Comparison of ENCODE assay signal across 8 mouse cellular contexts in the genomic region with DNA sequence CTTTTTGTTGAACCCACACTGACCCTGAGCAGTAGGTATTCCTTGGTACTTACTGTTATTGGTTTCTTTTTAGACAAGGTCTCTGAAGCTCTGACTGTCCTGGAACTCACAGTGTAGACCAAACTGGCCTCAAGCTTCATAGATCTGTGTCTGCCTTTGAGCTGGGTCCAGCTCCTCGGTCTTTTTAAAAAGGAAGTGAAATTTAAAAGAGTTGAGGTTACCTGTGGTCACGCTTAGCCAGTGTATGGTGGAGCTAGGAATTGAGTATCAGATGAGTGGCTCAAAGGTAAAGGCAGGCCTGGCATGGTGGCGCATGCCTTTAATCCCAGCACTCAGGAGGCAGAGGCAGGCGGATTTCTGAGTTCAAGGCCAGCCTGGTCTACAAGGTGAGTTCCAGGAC. TPM values are rescaled to one million over a fixed set of nuclear protein-coding genes. Genes with fewer than 3 reads are reported as not detected.
DNase-seq lines count a peak whose midpoint lies in the region; ATAC-seq and TF ChIP-seq lines count a peak whose summit lies in the region.

No protein-coding gene starts in this region.

- no peak overlapping the region for H3K27ac ChIP-seq in heart, embryonic 11.5 days (ENCODE audit: low read depth, low read length)
- H3K27ac ChIP-seq in hindbrain, embryonic 10.5 days: peak overlapping the region; percentile 89
- H3K27ac ChIP-seq in midbrain, embryonic 11.5 days (ENCODE audit: low read depth, low read length): peak overlapping the region; percentile 74

- H3K4me2 ChIP-seq in heart, embryonic 11.5 days: peak overlapping the region; percentile 78
- peak overlapping the region; percentile 92 for H3K4me2 ChIP-seq in midbrain, embryonic 11.5 days

- no peak for TF ChIP-seq CTCF in E14TG2a.4 (conservative IDR thresholded peaks at IDR 0.05; ENCODE audit: low read length)

- ATAC-seq in heart, embryonic 11.5 days (replicated peaks; ENCODE audit: insufficient number of reproducible peaks, low FRiP score, low TSS enrichment): no peak
- no peak for ATAC-seq in midbrain, embryonic 11.5 days (ENCODE audit: low FRiP score)
- no peak for ATAC-seq in megakaryocyte-erythroid progenitor cell, adult 5-6 weeks (replicated peaks; ENCODE audit: low FRiP score, low TSS enrichment, poor library complexity, severe bottlenecking)

- H3K4me3 ChIP-seq in heart, embryonic 11.5 days (ENCODE audit: low read depth, low read length): peak overlapping the region; percentile 47
- peak overlapping the region; percentile 79 for H3K4me3 ChIP-seq in E14TG2a.4 (replicated peaks; ENCODE audit: low read length)
- peak overlapping the region; percentile 67 for H3K4me3 ChIP-seq in hindbrain, embryonic 10.5 days
- H3K4me3 ChIP-seq in midbrain, embryonic 11.5 days (ENCODE audit: low read depth, low read length): peak overlapping the region; percentile 54; the same call in 1 of the 2 replicates

- no peaks in the 10 kb centered on the region for H3K36me3 ChIP-seq in heart, embryonic 11.5 days (ENCODE audit: control insufficient read depth, insufficient read depth, low read length)
- peaks cover 27% of the 10 kb centered on the region for H3K36me3 ChIP-seq in E14TG2a.4 (ENCODE audit: insufficient read depth, low read length)
- peaks cover 19% of the 10 kb centered on the region for H3K36me3 ChIP-seq in hindbrain, embryonic 10.5 days
- no peaks in the 10 kb centered on the region for H3K36me3 ChIP-seq in midbrain, embryonic 11.5 days (ENCODE audit: control insufficient read depth, insufficient read depth, low read length)

- no peak for DNase-seq in heart, postnatal 14 days
- DNase-seq in hindbrain, embryonic 10.5 days (ENCODE audit: low spot score): no peak
- DNase-seq in midbrain, embryonic 11.5 days (ENCODE audit: low spot score, missing footprints): no peak
- no peak for DNase-seq in yolk sac, embryonic 10.5 days (ENCODE audit: low spot score)
- DNase-seq in MN1 (ENCODE audit: low spot score): no peak

- H3K9me3 ChIP-seq in heart, embryonic 11.5 days (replicated peaks; ENCODE audit: control insufficient read depth, low read length): no peaks in the 10 kb centered on the region
- H3K9me3 ChIP-seq in E14TG2a.4 (ENCODE audit: low read length): no peaks in the 10 kb centered on the region
- H3K9me3 ChIP-seq in hindbrain, embryonic 10.5 days: no peaks in the 10 kb centered on the region
- no peaks in the 10 kb centered on the region for H3K9me3 ChIP-seq in midbrain, embryonic 11.5 days (ENCODE audit: control insufficient read depth, low read length)

- intact Hi-C loops in heart, postnatal 14 days (cut with DNase I): no loop called here

- WGBS in heart, embryonic 11.5 days (ENCODE audit: insufficient replicate concordance): 70% methylated on average over 4 of the region's 4 CpGs
- WGBS in hindbrain, embryonic 10.5 days: 72% methylated on average over 4 of the region's 4 CpGs
- whole genome bisulfite sequencing in midbrain, embryonic 11.5 days: 73% methylated on average over 4 of the region's 4 CpGs

- no peaks in the 10 kb centered on the region for H3K4me1 ChIP-seq in heart, embryonic 11.5 days (ENCODE audit: control insufficient read depth, insufficient read depth, low read length)
- H3K4me1 ChIP-seq in E14TG2a.4 (replicated peaks; ENCODE audit: low read depth, low read length): peaks cover 47% of the 10 kb centered on the region
- H3K4me1 ChIP-seq in hindbrain, embryonic 10.5 days (replicated peaks): peaks cover 43% of the 10 kb centered on the region
- peaks cover 16% of the 10 kb centered on the region for H3K4me1 ChIP-seq in midbrain, embryonic 11.5 days (ENCODE audit: control insufficient read depth, insufficient read depth, low read length)

- H3K27me3 ChIP-seq in heart, embryonic 11.5 days (ENCODE audit: control insufficient read depth, insufficient read depth, low read length): peaks cover 14% of the 10 kb centered on the region
- peaks cover 32% of the 10 kb centered on the region for H3K27me3 ChIP-seq in E14TG2a.4 (ENCODE audit: insufficient read depth, low read length)
- H3K27me3 ChIP-seq in hindbrain, embryonic 10.5 days (ENCODE audit: insufficient read depth, poor library complexity, severe bottlenecking): peaks cover 20% of the 10 kb centered on the region; the same call in 1 of the 2 replicates
- H3K27me3 ChIP-seq in midbrain, embryonic 11.5 days (ENCODE audit: control insufficient read depth, insufficient read depth, low read length): no peaks in the 10 kb centered on the region

- no peak overlapping the region for H3K9ac ChIP-seq in heart, embryonic 11.5 days (ENCODE audit: low read depth, low read length)
- peak overlapping the region; percentile 65 for H3K9ac ChIP-seq in midbrain, embryonic 11.5 days (ENCODE audit: low read length)

RNA-seq across cellular contexts. Expression of a gene that starts 0.9 kb away (rescaled TPM):
- 2.1 and 2.2 TPM in 2 replicates for polyA plus RNA-seq in heart, embryonic 11.5 days (2014; fragmentation: Nextera tagmentation; extraction: Ambion mirVana)
- 10 to 100 TPM; 14.7 to 32.9 TPM for total RNA-seq in heart, postnatal 14 days (2021)
- polyA plus RNA-seq in hindbrain, embryonic 10.5 days (2016; fragmentation: Nextera tagmentation; extraction: Ambion mirVana): 10.9 and 16.4 TPM in 2 replicates
- 16.0 and 17.4 TPM in 2 replicates for polyA plus RNA-seq in midbrain, embryonic 11.5 days (2014; fragmentation: Nextera tagmentation; extraction: Ambion mirVana)
- 14.0 and 16.2 TPM in 2 replicates for total RNA-seq in megakaryocyte-erythroid progenitor cell, adult 5-6 weeks (2014; fragmentation: Nextera tagmentation)
- 4.3 and 18.8 TPM in 2 replicates for total RNA-seq in megakaryocyte-erythroid progenitor cell, adult 5-6 weeks (2017)
